Mouse (Mus musculus): Measurements from ENCODE around the gene Dpf3. TPM values are rescaled to one million over a fixed set of nuclear protein-coding genes. Genes with fewer than 3 reads are reported as not detected.

The Dpf3 gene
- polyA plus RNA-seq, 2 experiments = 3.0 to 4.9 TPM

- ATAC-seq (ENCODE audit: low FRiP score, low read depth) (no peak), DNase-seq (ENCODE audit: low spot score) (no peak)
- 41% methylated on average over 6 of the region's 6 CpGs for WGBS
- H3K27me3 ChIP-seq (ENCODE audit: control insufficient read depth, insufficient read depth, low read length) = no peaks in the 10 kb centered on the region
- H3K9me3 ChIP-seq (ENCODE audit: control insufficient read depth, low read length) = no peaks in the 10 kb centered on the region
- H3K9ac ChIP-seq (ENCODE audit: low read depth, low read length, severe bottlenecking) = no peak overlapping the region
- no peaks in the 10 kb centered on the region for H3K36me3 ChIP-seq (ENCODE audit: control insufficient read depth, insufficient read depth, low read length)
- no peak overlapping the region for H3K27ac ChIP-seq (replicated peaks; ENCODE audit: low read depth, low read length)
- no peak for TF ChIP-seq POLR2A (IDR thresholded peaks at IDR 0.05; ENCODE audit: borderline replicate concordance, extremely low read depth, insufficient read depth, insufficient read length)
- no peaks in the 10 kb centered on the region for H3K4me1 ChIP-seq (ENCODE audit: control insufficient read depth, insufficient read depth, low read length)
- no peak overlapping the region for H3K4me2 ChIP-seq (replicated peaks; ENCODE audit: low read depth, low read length, severe bottlenecking)
- H3K4me3 ChIP-seq (replicated peaks; ENCODE audit: low read length) = no peak overlapping the region
Measured at GRCm38 (mm10) chr12:83475419-83475818, 12.1 kb downstream of the Dpf3 start.

DNA sequence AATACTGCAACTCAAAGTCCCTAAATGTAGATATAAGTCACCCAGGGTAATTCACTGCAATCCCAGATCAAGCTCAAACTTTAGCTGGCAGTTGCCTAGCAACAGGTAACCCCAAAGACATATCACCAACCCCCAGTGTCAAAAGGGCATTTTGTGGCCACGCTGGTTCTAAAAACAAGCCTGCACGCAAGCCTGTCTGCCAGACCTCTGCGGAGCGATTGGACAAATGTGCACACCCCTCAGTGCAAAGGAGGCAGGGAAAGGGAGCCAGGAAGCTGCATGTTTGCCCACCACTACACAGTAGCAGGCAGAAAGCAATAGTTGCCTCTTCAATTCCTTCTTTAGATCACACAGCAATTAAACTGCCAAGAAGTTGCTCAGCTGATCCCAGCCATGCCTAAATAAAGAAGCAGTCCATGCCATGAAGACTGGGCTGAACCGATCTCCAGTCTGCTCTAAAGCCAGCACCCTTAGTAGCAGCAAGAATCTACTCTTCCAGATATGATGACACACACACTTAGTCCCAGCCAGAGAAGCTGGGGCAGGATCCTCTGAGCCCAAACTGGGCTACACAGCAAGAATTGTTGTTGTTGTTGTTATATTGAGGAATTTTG lies 13.4 kb downstream of the Dpf3 start:
- no peaks in the 10 kb centered on the region for H3K9me3 ChIP-seq (ENCODE audit: control insufficient read depth, low read length)
- WGBS = 55% methylated on average over 5 of the region's 5 CpGs
- no peaks in the 10 kb centered on the region for H3K27me3 ChIP-seq (ENCODE audit: control insufficient read depth, insufficient read depth, low read length)
- H3K4me3 ChIP-seq (replicated peaks; ENCODE audit: low read length) = no peak overlapping the region
- no peak overlapping the region for H3K27ac ChIP-seq (replicated peaks; ENCODE audit: low read depth, low read length)
- DNase-seq (ENCODE audit: low spot score) (no peak), ATAC-seq (ENCODE audit: low FRiP score, low read depth) (no peak)
- no peaks in the 10 kb centered on the region for H3K36me3 ChIP-seq (ENCODE audit: control insufficient read depth, insufficient read depth, low read length)
- H3K9ac ChIP-seq (ENCODE audit: low read depth, low read length, severe bottlenecking) = no peak overlapping the region
- H3K4me2 ChIP-seq (replicated peaks; ENCODE audit: low read depth, low read length, severe bottlenecking) = no peak overlapping the region
- no peaks in the 10 kb centered on the region for H3K4me1 ChIP-seq (ENCODE audit: control insufficient read depth, insufficient read depth, low read length)
- no peak for TF ChIP-seq POLR2A (IDR thresholded peaks at IDR 0.05; ENCODE audit: borderline replicate concordance, extremely low read depth, insufficient read depth, insufficient read length)

DNA sequence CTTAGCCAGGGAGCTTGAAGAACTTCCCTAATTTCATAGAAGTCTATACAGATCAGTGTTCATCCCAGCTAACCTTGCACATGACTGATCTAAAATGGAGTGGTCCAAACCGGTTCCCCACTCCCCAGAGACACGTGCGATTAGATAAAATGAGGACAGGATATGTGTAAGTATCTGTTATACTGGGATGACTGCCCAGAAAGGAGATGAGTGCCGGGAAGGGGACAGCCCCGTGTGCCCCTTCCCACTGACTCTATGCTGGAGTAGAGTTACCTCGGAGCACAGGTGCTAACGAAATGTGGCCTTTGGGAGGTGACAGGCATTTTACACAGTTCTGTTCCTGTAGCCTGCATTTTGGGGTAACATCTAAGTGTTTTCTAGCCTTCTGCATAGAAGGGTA lies 15.8 kb downstream of the Dpf3 start:
- Histone ChIP-seq H3K36me3 (ENCODE audit: control insufficient read depth, insufficient read depth, low read length) (no peaks in the 10 kb centered on the region), H3K4me1 (ENCODE audit: control insufficient read depth, insufficient read depth, low read length) (no peaks in the 10 kb centered on the region), H3K27ac (replicated peaks; ENCODE audit: low read depth, low read length) (no peak overlapping the region), H3K4me2 (replicated peaks; ENCODE audit: low read depth, low read length, severe bottlenecking) (no peak overlapping the region), H3K9me3 (ENCODE audit: control insufficient read depth, low read length) (no peaks in the 10 kb centered on the region), H3K27me3 (ENCODE audit: control insufficient read depth, insufficient read depth, low read length) (no peaks in the 10 kb centered on the region), H3K4me3 (replicated peaks; ENCODE audit: low read length) (no peak overlapping the region), H3K9ac (ENCODE audit: low read depth, low read length, severe bottlenecking) (no peak overlapping the region)
- ATAC-seq (ENCODE audit: low FRiP score, low read depth) = peak; percentile 30; the same call in 1 of the 2 replicates
- TF ChIP-seq POLR2A (IDR thresholded peaks at IDR 0.05; ENCODE audit: borderline replicate concordance, extremely low read depth, insufficient read depth, insufficient read length) = no peak
- DNase-seq (ENCODE audit: low spot score) = no peak
- 78% methylated on average over 7 of the region's 7 CpGs for WGBS

DNA sequence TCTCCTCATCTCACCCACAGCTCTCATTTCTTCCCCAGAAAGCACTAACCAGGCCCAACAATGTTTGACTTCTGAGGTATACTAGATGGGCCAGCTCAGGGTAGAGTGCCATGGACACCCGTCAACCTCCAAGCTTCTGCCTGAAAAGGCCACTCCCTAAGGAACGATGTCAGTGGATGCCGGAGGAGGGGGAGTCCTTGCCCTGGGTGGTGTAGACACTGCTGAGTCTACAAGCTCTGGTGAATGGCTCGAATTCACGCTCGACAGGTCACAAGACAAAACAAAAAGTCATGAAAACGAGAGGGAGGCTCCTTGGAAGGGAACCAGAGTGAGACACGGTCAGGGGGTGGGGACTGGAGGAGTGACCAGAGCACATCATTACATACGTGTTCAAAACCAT lies 17.4 kb downstream of the Dpf3 start:
- Histone ChIP-seq H3K4me1 (ENCODE audit: control insufficient read depth, insufficient read depth, low read length) (no peaks in the 10 kb centered on the region), H3K9me3 (ENCODE audit: control insufficient read depth, low read length) (no peaks in the 10 kb centered on the region), H3K27me3 (ENCODE audit: control insufficient read depth, insufficient read depth, low read length) (no peaks in the 10 kb centered on the region), H3K4me2 (replicated peaks; ENCODE audit: low read depth, low read length, severe bottlenecking) (no peak overlapping the region), H3K4me3 (replicated peaks; ENCODE audit: low read length) (no peak overlapping the region), H3K36me3 (ENCODE audit: control insufficient read depth, insufficient read depth, low read length) (no peaks in the 10 kb centered on the region), H3K27ac (replicated peaks; ENCODE audit: low read depth, low read length) (no peak overlapping the region), H3K9ac (ENCODE audit: low read depth, low read length, severe bottlenecking) (no peak overlapping the region)
- TF ChIP-seq POLR2A (IDR thresholded peaks at IDR 0.05; ENCODE audit: borderline replicate concordance, extremely low read depth, insufficient read depth, insufficient read length) = no peak
- no peak for ATAC-seq (ENCODE audit: low FRiP score, low read depth)
- 79% methylated on average over 9 of the region's 9 CpGs for WGBS
- DNase-seq (ENCODE audit: low spot score) = no peak

DNA sequence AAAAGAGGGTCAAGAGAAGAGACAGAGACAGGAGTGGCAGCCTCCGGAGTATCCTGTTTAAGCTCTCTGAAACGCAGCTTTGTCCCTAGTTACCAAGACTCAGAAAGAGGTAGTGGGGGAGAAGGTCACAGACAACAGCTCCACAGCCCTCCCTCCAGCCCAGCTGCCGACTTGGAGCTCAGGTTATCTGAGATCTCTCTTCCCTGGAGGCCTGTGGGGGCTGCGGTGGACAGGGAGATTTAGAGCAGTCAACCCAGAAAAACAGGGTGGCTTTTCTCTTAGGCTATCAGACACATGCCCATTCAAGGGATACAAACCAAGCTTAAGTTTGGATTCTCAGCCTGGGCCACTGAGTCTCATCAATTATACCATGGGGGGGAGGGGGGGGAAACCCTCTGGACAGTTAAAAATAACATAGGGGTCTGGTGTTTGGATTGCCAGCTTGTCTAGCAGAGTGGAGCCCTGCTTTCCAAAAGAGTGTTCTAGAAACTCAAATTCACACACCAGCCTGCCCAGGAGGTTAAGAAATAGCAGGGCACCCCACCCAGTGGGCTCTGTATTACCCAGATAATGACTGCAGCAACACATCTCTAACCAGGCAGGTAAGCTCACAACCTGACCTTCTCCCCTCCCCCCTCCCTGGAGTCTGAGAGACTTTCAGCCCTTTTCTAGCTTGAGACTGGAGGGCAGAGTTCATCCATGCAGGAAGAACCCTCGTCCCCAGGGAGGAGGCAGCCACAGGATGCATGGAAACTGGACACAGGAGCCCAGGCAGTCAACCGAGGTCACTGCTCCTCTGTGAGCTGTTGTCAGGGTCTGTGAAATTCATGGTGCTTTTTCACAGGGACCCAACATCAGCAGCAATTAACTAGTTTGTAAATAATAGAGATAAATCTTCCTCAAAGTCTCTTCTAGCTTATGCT lies 20.7 kb downstream of the Dpf3 start:
- H3K9me3 ChIP-seq (ENCODE audit: control insufficient read depth, low read length) = no peaks in the 10 kb centered on the region
- DNase-seq (ENCODE audit: low spot score) (no peak), ATAC-seq (ENCODE audit: low FRiP score, low read depth) (no peak)
- WGBS = 22% methylated on average over 6 of the region's 6 CpGs
- no peaks in the 10 kb centered on the region for H3K36me3 ChIP-seq (ENCODE audit: control insufficient read depth, insufficient read depth, low read length)
- no peak overlapping the region for H3K27ac ChIP-seq (replicated peaks; ENCODE audit: low read depth, low read length)
- no peaks in the 10 kb centered on the region for H3K27me3 ChIP-seq (ENCODE audit: control insufficient read depth, insufficient read depth, low read length)
- H3K9ac ChIP-seq (ENCODE audit: low read depth, low read length, severe bottlenecking) = no peak overlapping the region
- no peak overlapping the region for H3K4me3 ChIP-seq (replicated peaks; ENCODE audit: low read length)
- TF ChIP-seq POLR2A (IDR thresholded peaks at IDR 0.05; ENCODE audit: borderline replicate concordance, extremely low read depth, insufficient read depth, insufficient read length) = no peak
- H3K4me1 ChIP-seq (ENCODE audit: control insufficient read depth, insufficient read depth, low read length) = no peaks in the 10 kb centered on the region
- no peak overlapping the region for H3K4me2 ChIP-seq (replicated peaks; ENCODE audit: low read depth, low read length, severe bottlenecking)

All from limb, embryonic 14.5 days (tissue).